Comparison of ENCODE assay signal across 9 mouse cellular contexts in the genomic region with DNA sequence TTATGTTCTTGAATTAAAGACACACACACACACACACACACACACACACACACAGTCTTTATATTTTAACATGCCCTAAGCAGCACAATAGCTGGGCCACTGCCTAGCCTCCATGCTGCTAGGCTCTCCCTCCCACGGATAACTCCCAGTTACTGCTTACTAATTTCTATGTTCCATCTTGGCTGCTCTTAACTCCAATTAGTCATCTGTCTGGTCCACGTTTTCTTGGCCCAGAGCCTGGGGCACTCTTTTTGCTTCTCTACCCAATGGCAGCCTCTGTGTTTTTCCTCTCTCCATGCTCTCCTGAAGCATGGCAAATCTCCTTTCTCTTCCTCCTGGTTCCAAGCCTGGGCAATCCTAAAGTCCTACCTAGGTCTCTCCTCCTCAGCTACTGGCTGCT. TPM values are rescaled to one million over a fixed set of nuclear protein-coding genes. Genes with fewer than 3 reads are reported as not detected.
DNase-seq lines count a peak whose midpoint lies in the region; ATAC-seq and TF ChIP-seq lines count a peak whose summit lies in the region.
"Had no signal": no experiment of that assay in that cellular context is flagged by ENCODE, and none has a peak within 500 bp of the region (broad histone marks: within the 10 kb centered on the region; RNA-seq: fewer than 3 reads in every experiment).

No protein-coding gene starts in this region.

- H3K9me3 ChIP-seq in lung, embryonic 14.5 days (ENCODE audit: low read depth, low read length) = no peaks in the 10 kb centered on the region
- no peaks in the 10 kb centered on the region for H3K9me3 ChIP-seq in intestine, embryonic 15.5 days
- H3K9me3 ChIP-seq: hindbrain, embryonic 10.5 days had no signal

- H3K36me3 ChIP-seq in lung, embryonic 14.5 days (ENCODE audit: insufficient read depth) = no peaks in the 10 kb centered on the region
- H3K36me3 ChIP-seq in intestine, embryonic 15.5 days = no peaks in the 10 kb centered on the region
- H3K36me3 ChIP-seq: hindbrain, embryonic 10.5 days had no signal

- H3K9ac ChIP-seq in lung, embryonic 14.5 days = no peak overlapping the region
- H3K9ac ChIP-seq in intestine, embryonic 15.5 days = no peak overlapping the region

- H3K4me2 ChIP-seq in lung, embryonic 14.5 days = no peak overlapping the region
- no peak overlapping the region for H3K4me2 ChIP-seq in intestine, embryonic 15.5 days (replicated peaks)

- no peak for ATAC-seq in lung, embryonic 14.5 days (ENCODE audit: insufficient read depth)
- no peak for ATAC-seq in megakaryocyte progenitor cell, adult 5-6 weeks (replicated peaks; ENCODE audit: poor library complexity)
- no peak for ATAC-seq in intestine, embryonic 15.5 days

- H3K4me1 ChIP-seq in lung, embryonic 14.5 days (ENCODE audit: insufficient read depth) = no peaks in the 10 kb centered on the region
- no peaks in the 10 kb centered on the region for H3K4me1 ChIP-seq in intestine, embryonic 15.5 days (replicated peaks)
- H3K4me1 ChIP-seq: hindbrain, embryonic 10.5 days had no signal

- no peaks in the 10 kb centered on the region for H3K27me3 ChIP-seq in lung, embryonic 14.5 days (ENCODE audit: insufficient read depth, low read length)
- no peaks in the 10 kb centered on the region for H3K27me3 ChIP-seq in intestine, embryonic 15.5 days (replicated peaks)

- no peak for TF ChIP-seq CTCF in lung, embryonic 14.5 days (IDR thresholded peaks at IDR 0.05; ENCODE audit: low read depth)

- no peak overlapping the region for H3K27ac ChIP-seq in lung, embryonic 14.5 days (ENCODE audit: low read depth)
- no peak overlapping the region for H3K27ac ChIP-seq in intestine, embryonic 15.5 days
- H3K27ac ChIP-seq: hindbrain, embryonic 10.5 days; macrophage had no signal

- peak; percentile 46 for DNase-seq in lung, embryonic 14.5 days
- DNase-seq in lung, adult 18-20 months = no peak
- peak; percentile 73 for DNase-seq in adrenal gland, postnatal 25 days
- DNase-seq in frontal cortex, postnatal 25 days (ENCODE audit: low spot score in 2 of 2) = peak; percentile 16 to 34
- peak; percentile 68 to 75 for DNase-seq in right cerebral cortex, postnatal 10 days (ENCODE audit: low spot score in 2 of 2)

- WGBS in lung, embryonic 14.5 days = 32% methylated on average over 2 of the region's 2 CpGs
- WGBS in intestine, embryonic 15.5 days = 54% methylated on average over 2 of the region's 2 CpGs

- H3K4me3 ChIP-seq in lung, embryonic 14.5 days (ENCODE audit: low read depth, low read length) = no peak overlapping the region
- no peak overlapping the region for H3K4me3 ChIP-seq in intestine, embryonic 15.5 days (replicated peaks)
- H3K4me3 ChIP-seq: hindbrain, embryonic 10.5 days had no signal

RNA-seq across cellular contexts. Expression of gene Vcl, which starts 14.8 kb away (rescaled TPM):
- 64.3 and 69.5 TPM in 2 replicates for polyA plus RNA-seq in lung, embryonic 14.5 days (2014; fragmentation: Nextera tagmentation; extraction: Ambion mirVana)
- total RNA-seq in adrenal gland, postnatal 25 days (2021) = 91.6 and 100 TPM in 2 replicates
- total RNA-seq in megakaryocyte progenitor cell, adult 5-6 weeks (2015) = 42.9 and 50.6 TPM in 2 replicates
- total RNA-seq in megakaryocyte progenitor cell, adult 5-6 weeks (2017) = 30.0 and 32.3 TPM in 2 replicates
- 56.9 and 59.2 TPM in 2 replicates for polyA plus RNA-seq in intestine, embryonic 15.5 days (2015; fragmentation: Nextera tagmentation; extraction: Ambion mirVana)

Comparison
In these comparisons a context has a peak if more than half of its experiments do, and no peak if none do; other contexts are left out.
1. DNase-seq: peak in lung, embryonic 14.5 days (single experiment), adrenal gland, postnatal 25 days (single experiment), frontal cortex, postnatal 25 days (2 of 2) and right cerebral cortex, postnatal 10 days (2 of 2); none in lung, adult 18-20 months (0 of 2).